Mouse (Mus musculus) kidney, adult 2 months (tissue): ENCODE data around the gene Gm3558. TPM values are rescaled to one million over a fixed set of nuclear protein-coding genes. Genes with fewer than 3 reads are reported as not detected.
"Not testable (repeated sequence)": the region's sequence is repeated elsewhere in the genome, so short reads cannot be mapped to it uniquely, and the experiment has no call there.

ENCODE experiments used
- DNase-seq: peaks from one replicate; pipeline ENCODE4 v3.0.0; 2021
- H3K27ac ChIP-seq: fragments of 200-500 bp; 2 replicates; pipeline ENCODE4 v1.5.1; 2012; ENCODE audit warnings: low read depth, low read length, control low read depth, inconsistent platforms; ENCODE audit not compliant: insufficient read depth
- H3K27me3 ChIP-seq: fragments of 200-500 bp; replicated peaks from 2 replicates; pipeline ENCODE4 v1.6.1; 2012; ENCODE audit warnings: mild to moderate bottlenecking, moderate library complexity, low read length, inconsistent platforms; ENCODE audit not compliant: control insufficient read depth, insufficient read depth
- H3K36me3 ChIP-seq: fragments of 200-500 bp; 2 replicates; pipeline ENCODE4 v1.6.1; 2012; ENCODE audit warnings: mild to moderate bottlenecking, moderate library complexity, low read length, inconsistent platforms; ENCODE audit not compliant: control insufficient read depth, insufficient read depth
- H3K4me1 ChIP-seq: fragments of 200-500 bp; 2 replicates; pipeline ENCODE4 v1.6.1; 2011; ENCODE audit warnings: low read length; ENCODE audit not compliant: control insufficient read depth, insufficient read depth
- H3K4me3 ChIP-seq: fragments of 200-500 bp; 2 replicates; pipeline ENCODE4 v1.5.1; 2011; ENCODE audit warnings: mild to moderate bottlenecking, low read depth, low read length, control low read depth; ENCODE audit not compliant: insufficient read depth
- WGBS: fragments of 180-500 bp; shearing (Covaris S2); methylation state at CpG from one replicate; pipeline ENCODE4 v1.1.7; 2018; 5-methylcytosine and 5-hydroxymethylcytosine counted together
- polyA plus RNA-seq: library from polyadenylated mRNA; depleted of rRNA; stranded (reverse); fragments of >200 nt; gene quantifications from 2 replicates; pipeline ENCODE4 v1.2.3, GENCODE M21; 2012; rRNA removed

The Gm3558 gene
- polyA plus RNA-seq: not detected in 2 replicates

DNA sequence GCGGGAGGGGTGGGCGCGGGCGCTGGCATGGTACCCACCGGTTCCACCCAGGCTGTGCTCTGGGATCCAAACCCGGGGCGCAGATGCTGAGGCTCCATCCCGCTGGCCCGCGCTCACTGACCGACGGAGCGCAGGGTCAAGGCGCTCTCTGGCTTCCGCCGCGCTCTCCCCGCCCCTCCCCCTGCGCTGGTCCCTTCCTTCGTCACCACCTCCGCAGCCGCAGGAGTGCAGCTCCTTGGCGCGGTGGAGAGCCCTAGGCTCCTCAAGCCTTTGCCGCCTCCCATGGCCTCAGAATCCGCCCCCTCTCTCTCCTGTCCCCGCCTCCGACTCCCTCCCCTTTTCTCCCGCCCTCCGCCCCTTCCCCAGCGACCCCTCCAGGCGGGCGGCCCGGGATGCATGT is at the start of gene Gm3558:
Gene Gm3558 (minus strand): TSS at position 185 of the 400 bp plus-strand sequence.
- H3K36me3 ChIP-seq, H3K27me3 ChIP-seq, H3K27ac ChIP-seq, DNase-seq, H3K4me1 ChIP-seq: not testable (repeated sequence)
- H3K4me3 ChIP-seq: peak within 1 kb of the TSS; percentile 21; the same call in 1 of the 2 replicates
- 4% methylated on average over 4 of the region's 34 CpGs for WGBS

- WGBS: no CpG with 5 or more reads among the region's 2 CpGs
Observed at GRCm38 (mm10) chr14:7595492-7595891, 27.1 kb upstream of the Gm3558 start, which contains the start of gene Gm10338. Gene Gm10338, minus strand, starts transcription at chr14:7595592.

DNA sequence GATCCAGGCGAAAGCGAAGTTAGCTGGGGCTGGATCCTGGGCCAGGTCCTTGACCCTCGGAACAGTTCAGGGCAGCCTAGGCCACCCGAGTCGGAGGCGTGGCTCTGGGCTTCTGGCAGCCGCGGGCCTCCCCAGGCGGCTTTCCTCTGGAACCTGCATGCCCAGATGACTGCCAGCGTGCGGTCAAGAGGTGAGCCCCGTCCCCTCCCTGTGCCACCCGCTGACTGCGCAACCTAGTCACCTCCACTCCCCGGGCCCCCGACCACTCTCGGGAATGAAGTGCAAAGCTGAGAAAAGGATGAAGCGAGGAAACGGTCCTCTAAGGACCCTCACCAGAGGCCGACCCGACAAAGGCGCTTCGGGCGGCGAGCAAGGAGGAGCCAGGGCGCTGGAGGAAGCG is 476 bp downstream of the Gm3558 start:
- H3K4me1 ChIP-seq, H3K36me3 ChIP-seq, H3K27ac ChIP-seq, H3K27me3 ChIP-seq: not testable (repeated sequence)
- under 1% methylated on average over 21 of the region's 27 CpGs for WGBS
- peak; percentile 0 for DNase-seq
- H3K4me3 ChIP-seq: peak overlapping the region; percentile 21; the same call in 1 of the 2 replicates

More at GRCm38 (mm10) chr14:7595492-7595891, 27.1 kb upstream of the Gm3558 start, which contains the start of gene Gm10338:
- not testable (repeated sequence) for H3K36me3 ChIP-seq, H3K27ac ChIP-seq, H3K4me3 ChIP-seq, H3K4me1 ChIP-seq, DNase-seq, H3K27me3 ChIP-seq

GRCm38 (mm10) chr14:7567266-7567665 is 1.1 kb downstream of the Gm3558 start:
- 9% methylated on average over 8 of the region's 9 CpGs for WGBS
- H3K27me3 ChIP-seq, H3K4me1 ChIP-seq, H3K36me3 ChIP-seq, H3K27ac ChIP-seq, H3K4me3 ChIP-seq: not testable (repeated sequence)
- peak; percentile 14 for DNase-seq

Other genes with a start within 250 kb of the Gm3558 start
- not detected in 2 replicates for gene Gm5797, start 236.2 kb downstream of the Gm3558 start, polyA plus RNA-seq
- gene Gm8374, start 203.4 kb downstream of the Gm3558 start, polyA plus RNA-seq: not detected in 2 replicates
- not detected in 2 replicates for gene Gm3755, start 117.6 kb downstream of the Gm3558 start, polyA plus RNA-seq
- gene Gm3752, start 84.8 kb downstream of the Gm3558 start, polyA plus RNA-seq: not detected in 2 replicates
- gene Gm10338, start 27.0 kb upstream of the Gm3558 start, polyA plus RNA-seq: not detected in 2 replicates
- gene Gm10128, start 75.4 kb upstream of the Gm3558 start, polyA plus RNA-seq: not detected in 2 replicates
- gene Gm26661, start 223.0 kb upstream of the Gm3558 start, polyA plus RNA-seq: not detected in 2 replicates
- gene Flnb, start 249.4 kb upstream of the Gm3558 start, polyA plus RNA-seq: 37.2 and 41.2 TPM in 2 replicates